Mouse (Mus musculus) right cerebral cortex, postnatal 14 days (tissue): ENCODE data around the gene Acsf2.

Experiments
- DNase-seq: peaks from one replicate; pipeline ENCODE4 v3.0.0; 2022

The Acsf2 gene

DNA sequence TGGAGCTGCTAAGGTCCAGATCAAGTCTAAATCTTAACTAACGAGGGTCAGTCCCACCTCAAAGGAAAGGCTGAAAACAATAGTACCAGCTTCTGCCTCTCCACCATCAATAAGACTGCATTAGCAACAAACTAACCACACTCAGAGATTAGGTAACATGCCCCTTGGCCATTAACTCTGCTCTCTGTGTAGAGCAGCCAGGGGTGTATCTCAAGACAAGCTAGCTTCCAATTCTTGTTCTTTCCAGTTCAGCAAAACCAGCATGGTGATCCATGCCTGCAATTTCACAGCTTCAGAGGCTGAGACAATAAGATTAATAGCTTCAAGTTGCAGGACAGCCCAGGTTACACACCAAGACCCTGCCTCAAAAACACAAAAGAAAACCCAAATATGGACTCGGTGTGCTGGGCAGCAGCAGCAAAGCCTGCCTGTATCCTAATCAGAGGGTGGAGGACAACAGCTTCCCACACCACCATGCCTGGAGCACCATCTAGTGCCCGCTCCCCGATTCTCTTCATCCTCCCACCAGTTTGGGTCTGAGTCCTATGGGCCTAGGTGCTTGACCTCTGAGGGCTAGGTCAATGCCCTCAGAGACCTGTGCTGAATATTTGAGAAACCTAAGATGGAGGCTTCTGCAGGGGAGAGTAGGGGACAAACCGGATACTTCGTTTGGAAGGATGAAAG lies 3.1 kb downstream of the Acsf2 start:
- no peak for DNase-seq

DNA sequence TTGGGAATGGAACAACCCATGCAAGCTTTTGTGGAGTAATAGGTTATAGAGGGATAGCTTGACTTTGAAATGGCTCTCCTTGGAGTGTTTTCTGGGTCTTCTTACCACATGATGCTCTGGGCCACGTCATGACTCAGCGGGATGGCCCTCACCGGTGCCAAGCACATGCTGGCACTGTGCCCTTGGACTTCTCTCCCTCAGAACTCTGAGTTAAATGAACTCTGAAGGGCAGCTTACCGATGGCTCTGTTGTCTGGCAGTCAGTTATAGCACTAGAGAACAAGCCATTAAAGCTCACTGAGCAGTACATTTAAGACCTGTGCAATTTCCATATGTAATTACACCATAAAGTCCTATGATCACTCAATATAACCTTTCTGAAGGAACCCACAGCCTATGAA lies 4.4 kb downstream of the Acsf2 start:
- DNase-seq, result peak; percentile 17

DNA sequence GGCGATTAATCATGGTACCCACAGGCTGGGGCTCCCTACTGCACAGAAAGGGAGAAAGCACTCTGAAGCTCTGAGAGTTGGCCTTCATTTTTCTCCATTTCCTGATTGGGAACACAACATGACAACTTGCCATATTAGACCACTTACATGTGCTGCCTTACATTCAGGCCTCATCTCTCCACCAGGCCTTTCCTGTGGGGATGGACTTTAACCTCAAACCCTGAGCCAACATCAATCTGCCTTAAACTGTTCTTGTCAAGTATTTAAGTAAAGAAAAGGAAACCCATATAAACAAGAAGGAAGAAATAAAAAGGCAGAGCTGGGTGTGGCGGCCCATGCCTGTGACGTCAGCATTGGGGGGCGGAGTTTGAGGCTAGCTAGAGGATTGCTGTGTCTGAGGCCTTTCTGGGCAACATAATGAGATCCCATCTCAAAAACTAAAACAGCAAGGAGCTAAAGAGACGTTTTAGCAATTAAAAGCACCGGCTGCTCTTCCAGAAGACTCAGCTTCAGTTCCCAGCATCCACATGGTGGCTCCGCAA lies 5.3 kb downstream of the Acsf2 start:
- no peak for DNase-seq

DNA sequence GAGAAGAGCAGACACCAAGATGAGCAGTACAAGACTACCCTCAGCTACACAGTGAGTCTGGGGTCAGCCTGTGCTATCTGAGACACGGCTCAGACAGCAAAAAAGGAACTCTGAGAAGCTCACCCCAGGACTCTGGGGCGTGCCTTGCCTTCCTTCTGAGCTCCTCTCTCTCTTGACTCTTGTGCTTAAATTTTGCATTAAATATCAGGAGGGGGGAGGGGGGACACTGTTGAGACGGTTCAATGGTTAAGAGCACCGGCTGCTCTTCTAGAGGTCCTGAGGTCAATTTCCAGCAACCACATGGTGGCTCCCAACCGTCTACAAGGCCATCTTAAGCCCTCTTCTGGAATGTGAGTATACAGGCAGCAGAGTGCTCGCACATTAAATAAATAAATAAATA lies 14.2 kb downstream of the Acsf2 start:
- no peak for DNase-seq

DNA sequence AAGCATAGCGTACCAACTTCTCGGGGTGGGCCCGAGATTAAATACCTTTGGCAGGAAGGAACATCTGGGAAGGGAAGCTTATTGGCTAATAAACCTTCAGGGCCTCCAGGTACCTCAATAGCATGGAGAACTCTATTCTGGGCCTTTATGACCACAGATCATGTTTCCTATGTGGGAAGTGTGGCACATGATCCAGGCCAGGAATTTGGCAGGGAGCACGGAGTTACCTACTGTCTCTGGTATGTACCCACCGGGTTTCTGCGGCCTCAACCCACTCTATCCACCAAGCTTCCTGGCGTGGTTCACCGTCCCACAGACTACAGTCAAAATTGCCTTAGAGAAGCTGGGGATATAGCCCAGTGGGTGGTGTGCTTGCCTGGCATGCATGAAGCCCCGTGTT lies 16.6 kb downstream of the Acsf2 start:
- no peak for DNase-seq

DNA sequence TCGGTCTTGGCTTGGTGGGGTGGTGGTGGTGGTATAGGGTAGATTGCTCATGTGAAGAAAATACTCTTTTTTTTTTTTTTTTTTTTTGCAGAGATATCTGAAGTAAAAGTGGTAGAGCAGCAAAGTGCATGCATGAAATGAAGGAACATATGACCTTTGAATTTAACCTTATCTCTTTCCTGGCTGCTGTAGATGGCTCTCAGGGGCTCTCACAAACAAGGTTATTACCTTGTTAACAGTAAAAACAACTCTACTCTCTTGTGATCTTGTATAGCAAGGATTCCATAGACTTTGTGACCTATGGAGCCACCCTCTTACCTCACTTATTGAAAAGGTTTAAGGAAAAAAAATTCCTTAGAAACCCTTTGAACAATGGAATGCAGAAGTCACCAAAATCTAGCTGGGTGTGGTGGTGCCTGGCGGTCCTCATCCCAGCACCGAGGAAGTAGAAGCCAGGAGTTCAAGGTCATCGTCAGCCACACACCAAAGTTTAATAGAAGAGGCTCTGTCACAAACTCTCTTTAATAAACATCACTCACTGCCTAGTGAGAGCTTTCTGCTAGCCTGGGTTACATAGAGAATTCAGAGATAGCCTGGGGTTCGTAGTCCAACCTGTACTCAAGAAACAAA lies 21.4 kb downstream of the Acsf2 start:
- no peak for DNase-seq

DNA sequence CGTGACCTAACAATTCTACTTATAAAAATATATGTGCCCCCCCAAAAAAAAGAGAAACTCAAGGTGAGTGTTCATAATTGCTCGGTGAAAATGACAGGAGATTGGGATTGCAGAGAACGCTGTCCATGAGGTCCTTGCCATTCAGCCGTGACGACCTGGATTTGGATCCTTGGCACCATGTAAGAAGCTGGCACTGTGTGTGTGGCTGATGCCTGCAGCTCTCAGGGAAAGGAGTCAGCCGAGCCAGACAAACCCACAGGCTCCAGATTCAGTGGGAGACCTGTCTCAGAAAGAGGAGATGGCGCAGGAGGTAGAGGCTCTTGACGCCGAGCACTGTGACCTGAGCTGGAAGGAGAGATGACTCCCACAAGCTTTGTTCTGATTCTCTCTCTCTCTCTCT lies 25.3 kb downstream of the Acsf2 start:
- no peak for DNase-seq

DNA sequence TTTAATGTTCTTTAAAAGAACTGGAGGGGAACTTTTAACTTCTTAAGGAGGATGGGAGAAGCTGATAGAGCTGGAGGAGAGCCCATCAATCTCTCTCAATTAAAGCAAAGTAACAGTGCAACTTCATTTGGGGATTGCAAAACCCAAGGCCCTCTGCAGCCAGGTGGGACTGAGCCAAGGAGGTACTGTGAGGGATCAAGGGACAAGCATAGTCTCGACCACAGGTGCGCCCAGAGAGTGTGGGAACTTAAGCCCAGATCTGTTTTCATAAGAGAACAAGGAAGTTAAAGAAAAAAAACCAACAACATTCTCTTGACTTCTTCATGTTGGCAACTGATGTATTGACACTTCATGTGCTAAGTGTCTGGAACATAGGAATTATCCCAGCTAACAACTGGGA lies 26.6 kb downstream of the Acsf2 start:
- DNase-seq, result no peak

DNA sequence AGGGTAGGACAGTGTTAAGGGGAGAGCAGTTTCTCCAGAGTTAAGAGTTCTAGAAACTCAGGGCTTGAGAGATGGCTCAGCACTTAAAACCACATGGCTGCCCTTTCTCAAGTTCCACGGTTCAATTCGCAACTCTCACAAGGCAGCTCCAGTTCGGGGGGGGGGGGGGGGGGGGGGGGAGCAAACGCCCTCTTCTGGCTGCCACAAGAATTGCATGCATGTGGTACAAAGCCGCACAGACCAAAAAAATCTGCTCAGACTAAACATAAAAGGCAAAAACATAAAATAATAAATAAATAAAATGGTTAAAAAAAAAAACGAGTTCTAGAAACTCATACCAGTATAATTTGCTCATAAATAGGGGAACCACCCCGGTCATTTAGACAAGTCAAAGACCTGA lies 27.1 kb downstream of the Acsf2 start:
- DNase-seq, result no peak

DNA sequence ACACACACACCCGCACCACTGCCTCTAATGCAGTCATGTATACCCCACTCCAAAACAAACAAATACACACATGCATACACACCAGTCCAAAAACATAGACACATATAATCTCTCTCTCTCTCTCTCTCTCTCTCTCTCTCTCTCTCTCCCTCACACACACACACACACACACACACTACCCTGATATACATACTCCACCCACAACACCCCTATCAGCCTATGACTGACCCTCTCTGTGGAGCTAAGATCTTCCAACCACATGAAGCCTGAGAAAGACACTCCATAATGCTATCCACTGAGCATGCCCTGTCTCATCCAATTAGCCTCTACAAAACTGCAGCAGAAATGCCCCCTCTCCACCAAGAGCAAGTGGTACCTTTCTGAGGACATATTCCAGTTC lies 29.8 kb downstream of the Acsf2 start:
- no peak for DNase-seq

DNA sequence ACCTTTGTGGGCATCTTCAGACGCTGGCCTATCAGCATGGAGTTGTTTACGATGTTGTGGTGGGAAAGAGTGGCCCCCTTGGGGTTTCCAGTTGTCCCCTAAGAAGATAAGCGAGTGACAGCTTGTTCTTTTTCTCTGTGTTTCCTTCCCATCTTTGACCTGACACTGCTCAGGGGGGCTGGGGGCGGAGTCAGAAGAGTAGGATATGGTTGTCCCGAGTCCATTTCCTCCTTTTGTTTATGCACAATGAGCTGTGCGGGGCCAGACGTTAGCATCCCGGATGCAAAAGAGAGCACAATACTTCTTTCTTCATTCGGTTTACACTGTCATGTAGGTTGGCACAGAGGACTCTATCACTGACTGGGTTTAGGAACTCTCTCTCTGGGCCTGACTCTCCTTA lies 31.1 kb downstream of the Acsf2 start:
- no peak for DNase-seq

DNA sequence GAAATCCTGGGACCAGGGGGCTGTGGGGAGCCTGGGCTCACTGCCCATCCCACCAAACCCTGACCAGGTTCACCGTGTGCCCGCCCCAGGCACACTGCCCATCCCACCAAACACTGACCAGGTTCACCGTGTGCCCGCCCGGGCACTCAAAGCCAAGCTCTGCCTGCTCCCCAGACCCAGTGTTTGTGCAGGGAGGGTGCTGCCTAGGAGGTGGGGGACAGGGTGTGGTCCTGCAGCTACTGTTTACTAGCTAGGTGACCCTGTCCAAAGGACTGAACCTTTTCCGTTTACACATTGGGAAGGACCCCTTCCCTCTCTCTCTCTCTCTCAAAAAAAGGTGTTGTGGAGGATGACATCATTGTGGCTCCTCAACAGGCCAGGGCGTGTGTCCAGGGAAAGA lies 34.3 kb downstream of the Acsf2 start:
- no peak for DNase-seq

DNA sequence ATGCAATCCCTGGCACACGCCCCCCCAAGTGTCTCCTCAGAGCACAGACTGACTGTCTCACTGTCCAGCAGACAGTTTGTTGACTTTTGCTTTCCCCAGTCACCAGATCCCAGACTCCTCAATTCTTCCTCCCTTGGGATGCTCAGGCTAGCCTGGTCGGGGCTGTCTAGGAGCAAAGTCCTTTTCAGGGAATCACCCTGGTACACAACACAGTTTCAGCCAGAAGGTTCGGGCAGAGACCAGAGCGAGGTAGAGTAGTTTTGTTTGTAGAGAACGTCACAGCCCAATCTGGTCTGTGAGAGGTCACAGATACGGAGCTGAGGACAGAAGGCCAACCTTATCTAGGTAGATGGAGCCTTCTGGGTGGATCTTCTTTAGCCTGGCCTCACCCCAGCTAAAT lies 35.1 kb downstream of the Acsf2 start:
- no peak for DNase-seq

DNA sequence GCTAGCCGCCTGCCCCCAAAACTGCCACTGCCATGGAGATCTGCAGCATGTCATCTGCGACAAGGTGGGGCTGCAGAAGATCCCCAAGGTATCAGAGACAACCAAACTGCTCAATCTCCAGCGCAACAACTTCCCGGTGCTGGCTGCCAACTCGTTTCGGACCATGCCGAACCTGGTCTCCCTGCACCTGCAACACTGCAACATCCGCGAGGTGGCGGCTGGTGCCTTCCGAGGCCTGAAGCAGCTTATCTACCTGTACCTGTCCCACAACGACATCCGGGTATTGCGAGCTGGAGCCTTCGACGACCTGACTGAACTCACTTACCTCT lies 36.6 kb downstream of the Acsf2 start:
- DNase-seq, result no peak

DNA sequence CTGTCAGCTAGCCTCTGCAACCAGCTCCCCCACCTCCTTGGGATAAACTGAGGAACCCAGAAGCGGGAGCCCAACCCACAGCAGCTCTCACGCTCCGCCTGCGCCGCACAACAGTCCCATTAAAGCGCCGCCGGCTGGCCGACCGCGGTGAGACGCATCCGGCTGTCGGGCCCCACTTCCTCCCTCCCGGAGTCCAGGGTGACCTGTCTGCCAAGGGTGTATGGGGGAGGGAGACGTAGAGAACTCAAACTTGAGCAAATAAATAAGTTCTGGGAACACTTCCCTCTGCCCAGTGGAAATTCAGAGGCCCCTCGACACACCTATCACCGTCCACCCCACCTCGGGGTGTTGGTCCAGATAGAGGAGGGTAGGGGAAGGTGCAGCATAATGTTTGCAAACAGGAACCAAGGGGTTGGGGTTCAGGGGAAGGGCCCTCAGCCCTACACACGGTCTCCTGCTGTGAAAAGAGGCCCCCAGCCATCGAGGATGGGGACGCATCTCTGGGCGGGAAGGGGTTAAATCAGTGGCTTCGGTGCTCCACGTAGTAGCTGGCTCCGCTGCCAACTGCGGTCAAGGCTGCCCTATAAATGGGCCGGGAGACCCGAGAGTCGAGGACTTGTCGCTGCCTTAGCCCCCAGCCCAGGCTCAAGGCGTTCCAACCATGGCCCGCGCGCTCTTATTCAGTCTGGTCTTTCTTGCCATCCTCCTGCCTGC lies 37.1 kb downstream of the Acsf2 start, which contains the start of gene Chad:
Chad (plus strand) TSS at position 611 of the 714 bp plus-strand sequence.
- peak; percentile 61 for DNase-seq

DNA sequence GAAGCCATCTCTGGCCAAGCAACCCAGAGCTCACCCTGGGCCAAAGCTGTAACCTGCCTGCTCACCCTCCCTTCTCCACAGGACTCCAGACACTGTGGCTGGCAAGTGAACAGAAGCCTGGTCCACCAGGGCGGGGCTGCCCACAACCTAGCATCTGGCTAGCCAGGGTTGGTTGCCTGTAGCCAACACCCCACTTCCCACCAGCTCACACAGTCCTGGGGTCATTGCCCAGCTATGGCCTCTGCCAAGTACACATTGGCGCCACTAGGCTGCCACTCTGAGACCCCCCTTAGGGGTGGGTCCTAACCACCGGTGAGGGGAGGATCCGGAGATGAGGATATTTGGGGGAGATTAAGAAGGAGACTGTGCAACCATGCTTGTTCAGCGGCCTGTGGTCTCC lies 37.9 kb downstream of the Acsf2 start:
- DNase-seq, result no peak

DNA sequence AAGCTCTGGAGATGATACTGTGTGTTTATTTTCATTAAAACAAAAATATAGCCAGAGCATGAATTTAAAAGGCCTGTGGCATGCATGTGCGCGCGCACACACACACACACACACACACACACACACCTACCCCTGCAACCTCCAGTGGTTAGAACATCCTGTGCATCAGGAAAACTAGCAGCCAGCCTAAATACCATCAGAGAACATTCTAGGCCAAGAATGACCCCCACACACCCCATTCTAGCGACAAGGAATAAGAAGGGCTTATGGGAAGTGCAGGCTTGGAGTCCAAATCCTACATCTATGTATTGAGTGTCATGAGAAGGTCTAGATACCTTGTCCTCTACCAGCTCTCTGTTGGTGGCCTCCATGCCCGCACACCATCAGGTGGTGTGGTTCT lies 38.3 kb downstream of the Acsf2 start:
- DNase-seq, result no peak

DNA sequence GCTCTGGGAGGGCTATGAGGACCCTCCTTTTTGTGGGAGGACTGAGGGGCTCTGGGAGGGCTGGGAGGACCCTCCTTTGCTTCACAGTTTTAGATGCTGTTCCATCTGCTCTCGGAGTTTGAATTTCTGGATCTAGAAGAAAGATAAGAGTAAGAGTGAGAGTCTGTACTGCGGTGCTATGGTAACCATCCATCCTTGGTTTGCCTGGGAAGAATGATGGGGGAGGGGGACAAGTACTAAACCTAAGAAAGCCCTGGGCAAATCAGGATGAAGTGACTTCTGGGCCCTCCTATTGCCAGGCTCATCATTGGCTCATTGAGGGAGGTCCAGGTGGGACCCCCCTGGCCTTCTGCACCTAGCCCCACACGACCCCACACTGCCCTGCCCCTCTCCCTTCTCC lies 43.4 kb downstream of the Acsf2 start:
- DNase-seq, result no peak

DNA sequence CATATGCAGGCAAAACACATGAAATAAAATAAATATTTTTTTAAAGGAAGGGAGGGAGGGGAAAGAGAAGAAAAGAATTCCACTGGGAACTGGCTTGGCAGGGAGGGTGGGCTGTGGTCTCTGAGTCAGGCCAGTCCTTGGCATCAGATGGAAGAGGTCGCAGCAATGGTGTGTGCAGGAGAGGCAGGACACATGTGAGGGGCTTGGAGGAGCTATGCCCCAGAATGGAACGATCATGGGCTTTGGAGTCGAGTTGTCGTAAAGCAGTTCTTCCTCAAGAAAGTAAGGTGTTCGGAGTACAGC lies 51.3 kb downstream of the Acsf2 start:
- DNase-seq, result no peak

DNA sequence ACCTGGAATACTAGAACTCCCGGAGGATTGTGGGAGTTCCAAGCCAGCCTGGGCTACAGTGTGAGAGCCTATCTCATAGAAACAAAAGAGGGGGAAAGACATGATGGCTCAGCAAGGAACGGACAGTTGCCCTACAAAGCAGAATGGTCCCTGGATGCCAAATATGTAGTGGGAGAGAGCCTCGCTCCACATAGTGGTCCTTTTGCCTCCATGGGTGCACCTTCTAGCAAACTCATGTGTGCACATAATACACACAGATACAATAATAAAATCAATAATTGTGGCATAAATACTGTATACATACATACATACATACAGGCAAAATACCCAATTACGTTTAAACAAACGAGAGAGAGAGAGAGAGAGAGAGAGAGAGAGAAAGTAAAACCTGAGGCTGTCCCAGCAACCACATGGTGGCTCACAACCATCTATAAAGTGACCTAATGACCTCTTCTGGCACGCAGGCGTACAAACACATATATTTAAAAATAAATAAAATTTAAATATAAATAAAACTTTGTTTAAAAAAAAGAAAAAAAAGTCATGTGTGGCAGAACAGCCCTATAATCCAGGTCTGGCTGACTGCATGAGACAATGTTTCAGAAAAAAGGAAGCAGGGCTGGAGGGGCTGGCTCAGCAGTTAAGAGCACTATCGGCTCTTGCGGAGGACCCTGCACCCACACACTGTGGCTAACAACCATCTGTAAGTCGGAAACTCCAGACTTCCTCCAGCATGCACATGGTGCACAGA lies 51.8 kb downstream of the Acsf2 start:
- no peak for DNase-seq

DNA sequence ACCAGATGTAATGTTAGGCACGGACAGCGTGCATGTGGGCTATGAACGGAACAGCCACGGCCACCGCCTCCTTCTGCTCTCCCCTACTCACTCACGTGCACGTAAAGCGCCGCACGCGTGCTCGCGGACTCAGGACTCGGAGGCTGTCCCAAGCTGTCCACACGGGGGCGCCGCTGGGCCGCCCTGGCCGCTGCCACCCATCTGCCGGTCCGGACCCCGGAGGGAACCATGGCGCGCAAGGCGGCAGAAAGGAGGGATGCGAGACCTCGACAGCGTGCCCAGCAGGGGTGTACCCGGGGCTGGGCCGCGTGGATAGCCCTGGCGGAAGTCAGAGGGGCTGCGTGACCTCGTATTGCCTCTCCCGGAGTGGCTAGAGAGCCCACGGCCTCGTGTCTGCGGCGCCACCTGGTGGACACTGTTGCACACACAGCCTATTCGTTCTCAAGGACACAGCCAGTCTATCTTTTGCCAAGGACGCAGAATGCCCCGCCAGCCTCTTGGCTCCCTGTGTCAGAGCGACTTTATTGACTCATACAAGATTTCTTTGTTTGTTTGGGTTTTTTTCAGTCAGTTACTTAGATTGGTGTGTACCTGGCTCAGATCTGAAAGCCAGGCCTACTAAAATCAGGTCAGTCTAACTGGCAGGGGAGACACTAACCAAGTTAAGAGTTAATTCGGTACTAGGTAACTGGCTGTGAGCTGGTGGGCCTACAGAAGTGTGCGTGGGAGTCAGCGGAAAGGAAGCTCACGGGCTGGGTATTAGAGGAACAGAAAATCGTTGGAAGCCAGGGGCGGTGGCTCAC lies 52.6 kb downstream of the Acsf2 start, which contains the start of gene Rsad1:
Rsad1 (minus strand) TSS at position 368 of the 803 bp plus-strand sequence.
- peak; percentile 96 for DNase-seq

DNA sequence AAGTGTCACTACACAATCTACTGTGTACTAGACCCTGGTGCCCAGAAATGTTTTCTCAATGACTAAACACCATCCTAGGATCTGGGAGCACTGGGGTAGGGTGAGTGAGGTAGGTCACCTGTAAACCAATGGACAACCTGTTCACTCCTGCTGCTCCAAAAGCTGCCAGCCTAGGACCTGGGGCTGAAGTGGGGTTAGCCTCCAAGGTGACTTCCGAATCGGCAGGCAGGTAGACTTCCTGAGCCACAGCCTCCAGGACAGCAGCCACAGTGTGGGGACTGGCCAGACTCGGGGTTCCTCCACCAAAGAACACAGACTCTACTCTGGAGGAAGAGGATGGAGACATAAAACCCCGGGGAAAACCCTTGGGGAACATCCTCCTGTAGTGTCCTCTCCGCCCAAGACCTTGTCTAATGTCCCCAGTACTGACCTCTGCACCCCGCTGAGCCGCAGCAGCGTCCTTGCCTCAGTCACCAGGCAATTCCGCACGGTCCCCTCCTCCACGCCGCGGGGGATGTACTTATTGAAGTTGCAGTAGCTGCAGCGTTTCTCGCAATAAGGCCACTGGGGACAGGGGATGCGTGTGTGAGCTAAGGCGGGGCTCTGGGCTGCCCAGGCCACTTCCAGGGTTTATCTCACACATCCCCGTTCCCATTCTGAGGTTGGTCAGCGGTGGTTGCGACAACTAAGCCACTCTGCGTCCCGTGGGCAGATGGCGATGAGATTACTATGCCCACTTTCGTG lies 53.5 kb downstream of the Acsf2 start:
- peak; percentile 56 for DNase-seq
